Mouse (Mus musculus) liver, embryonic 14.5 days (tissue): Measurements from ENCODE around the gene Slc5a8. TPM values are rescaled to one million over a fixed set of nuclear protein-coding genes. Genes with fewer than 3 reads are reported as not detected.

Source experiments
- ATAC-seq: fragments of 200-750 bp; cut with Nextera tagmentation; 2 replicates; pipeline ENCODE4 v1.8.0; 2017; ENCODE audit warnings: moderate number of reproducible peaks, mild to moderate bottlenecking, moderate library complexity; ENCODE audit not compliant: insufficient read depth
- DNase-seq, 3 experiments: peaks; one replicate each; pipeline ENCODE4 v3.0.0-alpha.2; 2012 to 2013; ENCODE audit warnings: low read depth in 3 of 3, low spot score in 3 of 3
- H3K27ac ChIP-seq: fragments of 300-500 bp; sonication (generic); 2 replicates; pipeline ENCODE4 v1.5.1; 2014; ENCODE audit warnings: moderate library complexity, mild to moderate bottlenecking, control low read depth, inconsistent platforms
- H3K27me3 ChIP-seq: fragments of 300-500 bp; sonication (generic); 2 replicates; pipeline ENCODE4 v1.6.1; 2014; ENCODE audit warnings: mild to moderate bottlenecking, low read length, moderate library complexity; ENCODE audit not compliant: control insufficient read depth, insufficient read depth
- H3K36me3 ChIP-seq: fragments of 300-500 bp; sonication (generic); replicated peaks from 2 replicates; pipeline ENCODE4 v1.6.1; 2014; ENCODE audit warnings: low read depth; ENCODE audit not compliant: control insufficient read depth, insufficient read depth
- H3K4me1 ChIP-seq, 2 experiments: fragments of 200-500 bp in 1 of 2; fragments of 300-500 bp in 1 of 2; sonication (generic) in 1 of 2; replicated peaks; 2 replicates each; pipeline ENCODE4 v1.6.1; 2012 to 2014; ENCODE audit warnings: antibody characterized with exemption in 1 of 2, inconsistent platforms in 1 of 2, low read length in 1 of 2; ENCODE audit not compliant: control insufficient read depth in 2 of 2, insufficient read depth in 2 of 2
- H3K4me2 ChIP-seq: fragments of 300-500 bp; sonication (generic); 2 replicates; pipeline ENCODE4 v1.6.1; 2014; ENCODE audit warnings: low read depth, mild to moderate bottlenecking, control low read depth, moderate library complexity
- H3K4me3 ChIP-seq, 2 experiments: fragments of 200-500 bp in 1 of 2; fragments of 300-500 bp in 1 of 2; sonication (generic) in 1 of 2; 2 replicates each; pipeline ENCODE4 v1.5.1; 2012 to 2014; ENCODE audit warnings: low read depth in 2 of 2, low read length in 2 of 2, mild to moderate bottlenecking in 2 of 2, control low read depth in 1 of 2, inconsistent platforms in 1 of 2, moderate library complexity in 1 of 2; ENCODE audit not compliant: insufficient read depth in 1 of 2
- H3K9ac ChIP-seq: fragments of 300-500 bp; sonication (generic); replicated peaks from 2 replicates; pipeline ENCODE4 v1.6.1; 2014; ENCODE audit warnings: mild to moderate bottlenecking, control low read depth, moderate library complexity
- H3K9me3 ChIP-seq: fragments of 300-500 bp; sonication (generic); 2 replicates; pipeline ENCODE4 v1.6.1; 2016; ENCODE audit warnings: low read length, mixed read lengths; ENCODE audit not compliant: control insufficient read depth
- CTCF ChIP-seq: IDR thresholded peaks from 2 replicates; pipeline ENCODE4 v1.5.1; 2016; ENCODE audit warnings: antibody characterized with exemption, low read depth, control low read depth
- EP300 ChIP-seq: IDR thresholded peaks from 2 replicates; pipeline ENCODE4 v1.6.1; 2016; ENCODE audit warnings: antibody characterized with exemption, low read depth
- WGBS: fragments of 180-500 bp; shearing (Covaris S2); extraction: QIAGEN DNeasy Blood & Tissue Kit; methylation state at CpG from one replicate; pipeline ENCODE4 v1.1.7; 2014; ENCODE audit not compliant: insufficient replicate concordance; 5-methylcytosine and 5-hydroxymethylcytosine counted together
- polyA plus RNA-seq, 2 experiments: library from polyadenylated mRNA; depleted of rRNA in 1 of 2; stranded (reverse) in 1 of 2; unstranded in 1 of 2; fragments of >200 nt; fragmentation: Nextera tagmentation in 1 of 2; extraction: Ambion mirVana in 1 of 2; gene quantifications; 2 replicates each; pipeline versions ENCODE4 v1.2.1 to v1.2.3; 2012 to 2014

The Slc5a8 gene
- polyA plus RNA-seq, 2 experiments, result 0.01 TPM; not detected in 1

DNA sequence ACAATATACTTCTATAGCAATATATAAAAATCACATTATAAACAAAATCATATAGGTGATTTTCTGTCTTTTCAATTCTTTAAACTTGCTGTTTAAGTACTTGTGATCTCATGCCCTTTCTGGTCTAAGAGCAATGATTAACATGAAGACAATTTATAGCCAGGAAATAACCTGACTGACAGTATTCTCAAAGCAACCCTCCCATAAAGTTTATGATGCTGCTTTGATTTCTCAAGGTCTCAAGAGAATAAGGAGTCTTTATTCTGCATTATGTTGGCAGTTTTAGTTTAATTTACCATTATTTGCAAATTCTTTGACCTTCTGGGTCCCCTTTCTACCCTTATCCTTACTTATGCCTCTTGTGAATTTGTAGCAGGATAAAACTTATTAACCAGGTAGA, 24.4 kb upstream of the Slc5a8 start:
- ATAC-seq, result no peak
- DNase-seq, result no peak
- Histone ChIP-seq H3K4me2 (no peak overlapping the region), H3K9ac (no peak overlapping the region), H3K9me3 (no peaks in the 10 kb centered on the region), H3K36me3 (no peaks in the 10 kb centered on the region), H3K27me3 (no peaks in the 10 kb centered on the region), H3K4me3 (no peak overlapping the region), H3K4me1 (no peaks in the 10 kb centered on the region), H3K27ac (no peak overlapping the region)
- TF ChIP-seq CTCF, result no peak
- TF ChIP-seq EP300, result no peak

- 74% methylated on average over 5 of the region's 5 CpGs for WGBS
- H3K36me3 ChIP-seq, result no peaks in the 10 kb centered on the region
- TF ChIP-seq EP300, result no peak
- no peak overlapping the region for H3K27ac ChIP-seq
- DNase-seq, result no peak
- no peak overlapping the region for H3K9ac ChIP-seq
- no peak overlapping the region for H3K4me3 ChIP-seq
- no peaks in the 10 kb centered on the region for H3K9me3 ChIP-seq
- no peaks in the 10 kb centered on the region for H3K27me3 ChIP-seq
- H3K4me2 ChIP-seq, result no peak overlapping the region
- no peaks in the 10 kb centered on the region for H3K4me1 ChIP-seq
- no peak for ATAC-seq
These were observed 23.5 kb upstream of the Slc5a8 start for GRCm38 (mm10) chr10:88862293-88862692.

DNA sequence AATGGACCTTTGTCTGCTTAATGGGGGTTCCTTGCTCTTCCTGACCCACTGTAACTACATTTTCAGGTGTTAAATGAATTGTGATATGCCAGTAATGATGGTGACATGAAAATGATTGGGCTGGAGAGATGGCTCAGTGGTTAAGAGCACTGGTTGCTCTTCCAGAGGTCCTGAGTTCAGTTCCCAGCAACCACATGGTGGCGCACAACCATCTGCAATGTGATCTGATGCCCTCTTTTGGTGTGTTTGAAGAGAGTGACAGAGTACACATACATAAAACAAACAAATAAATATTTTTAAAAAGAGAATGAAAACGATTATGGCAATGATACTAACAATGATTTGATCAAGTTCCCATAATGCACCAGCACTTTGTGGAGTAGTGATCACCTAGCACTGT, 19.8 kb upstream of the Slc5a8 start:
- H3K4me3 ChIP-seq, result no peak overlapping the region
- no peaks in the 10 kb centered on the region for H3K9me3 ChIP-seq
- no peak overlapping the region for H3K9ac ChIP-seq
- no peak overlapping the region for H3K27ac ChIP-seq
- 23% methylated on average over 2 of the region's 2 CpGs for WGBS
- no peak for DNase-seq
- H3K27me3 ChIP-seq, result no peaks in the 10 kb centered on the region
- no peak for ATAC-seq
- no peak overlapping the region for H3K4me2 ChIP-seq
- TF ChIP-seq EP300 (no peak), CTCF (no peak)
- no peaks in the 10 kb centered on the region for H3K4me1 ChIP-seq
- H3K36me3 ChIP-seq, result no peaks in the 10 kb centered on the region

- no peaks in the 10 kb centered on the region for H3K4me1 ChIP-seq
- H3K4me2 ChIP-seq, result no peak overlapping the region
- no peak for DNase-seq
- H3K27ac ChIP-seq, result no peak overlapping the region
- no peaks in the 10 kb centered on the region for H3K9me3 ChIP-seq
- H3K36me3 ChIP-seq, result no peaks in the 10 kb centered on the region
- H3K4me3 ChIP-seq, result no peak overlapping the region
- H3K27me3 ChIP-seq, result no peaks in the 10 kb centered on the region
- no peak for TF ChIP-seq EP300
- 42% methylated on average over 5 of the region's 5 CpGs for WGBS
- no peak for ATAC-seq
- H3K9ac ChIP-seq, result no peak overlapping the region
These were observed 10.9 kb upstream of the Slc5a8 start for GRCm38 (mm10) chr10:88874870-88875269.

DNA sequence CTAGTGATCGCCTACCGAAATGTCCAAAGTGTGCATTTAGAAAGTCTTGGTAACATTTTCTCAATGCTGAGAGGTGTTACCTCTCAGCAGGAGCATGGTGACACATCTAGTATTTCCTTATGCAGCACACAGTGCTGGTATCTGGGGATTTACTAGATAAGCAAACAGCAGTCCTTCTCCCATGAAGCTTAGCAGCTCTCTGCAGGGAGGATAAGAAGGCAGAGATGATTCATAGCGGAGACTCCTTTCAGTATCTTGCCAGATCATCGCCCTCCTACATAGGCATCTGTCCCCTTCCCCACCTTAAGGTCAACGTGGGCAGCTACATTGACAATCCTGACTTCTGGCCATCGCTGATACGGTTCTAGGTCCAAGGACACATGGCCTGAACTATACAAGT, 8.4 kb upstream of the Slc5a8 start:
- DNase-seq, result no peak
- 53% methylated on average over 7 of the region's 7 CpGs for WGBS
- Histone ChIP-seq H3K36me3 (no peaks in the 10 kb centered on the region), H3K9me3 (no peaks in the 10 kb centered on the region), H3K4me3 (no peak overlapping the region), H3K9ac (no peak overlapping the region), H3K4me2 (no peak overlapping the region), H3K4me1 (no peaks in the 10 kb centered on the region), H3K27me3 (no peaks in the 10 kb centered on the region), H3K27ac (no peak overlapping the region)
- no peak for ATAC-seq
- TF ChIP-seq EP300, result no peak
- no peak for TF ChIP-seq CTCF

DNA sequence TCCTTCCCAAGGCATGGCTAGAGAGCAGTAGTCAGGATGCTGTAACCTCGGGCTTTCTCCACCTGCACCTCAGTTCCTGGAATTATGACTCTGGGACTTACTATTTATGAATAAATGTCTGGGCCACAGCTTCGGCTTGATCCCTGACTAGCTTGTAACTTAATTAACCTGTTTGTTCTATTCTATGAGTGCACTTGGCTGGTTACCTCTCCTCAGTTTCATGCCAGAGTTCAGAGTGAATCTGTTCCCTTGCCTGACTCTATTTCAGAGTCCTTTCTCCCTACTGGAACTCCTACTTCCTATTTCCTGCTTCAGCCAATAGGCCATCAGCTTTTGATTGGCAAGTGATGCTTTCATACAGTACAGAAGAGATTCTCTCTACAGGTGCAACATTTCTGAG, 2.1 kb upstream of the Slc5a8 start:
- H3K4me1 ChIP-seq, result no peaks in the 10 kb centered on the region
- 58% methylated on average over 2 of the region's 2 CpGs for WGBS
- H3K36me3 ChIP-seq, result no peaks in the 10 kb centered on the region
- TF ChIP-seq EP300 (no peak), CTCF (no peak)
- no peak overlapping the region for H3K27ac ChIP-seq
- peaks cover 18% of the 10 kb centered on the region for H3K27me3 ChIP-seq
- no peak overlapping the region for H3K9ac ChIP-seq
- ATAC-seq (no peak), DNase-seq (no peak)
- no peak overlapping the region for H3K4me3 ChIP-seq
- H3K4me2 ChIP-seq, result no peak overlapping the region
- no peaks in the 10 kb centered on the region for H3K9me3 ChIP-seq
